Mouse (Mus musculus) heart, adult 11 months (tissue): ENCODE results near the gene Fbxo39.

Experiments used
- DNase-seq: peaks from one replicate; pipeline ENCODE4 v3.0.0; 2022

The Fbxo39 gene

GRCm38 (mm10) chr11:72311355-72312001, 2.8 kb upstream of the Fbxo39 start:
- peak; percentile 77 for DNase-seq

GRCm38 (mm10) chr11:72318026-72318425, 3.8 kb downstream of the Fbxo39 start:
- DNase-seq, result peak; percentile 71

GRCm38 (mm10) chr11:72324431-72324830, 10.2 kb downstream of the Fbxo39 start:
- DNase-seq, result peak; percentile 66

DNA sequence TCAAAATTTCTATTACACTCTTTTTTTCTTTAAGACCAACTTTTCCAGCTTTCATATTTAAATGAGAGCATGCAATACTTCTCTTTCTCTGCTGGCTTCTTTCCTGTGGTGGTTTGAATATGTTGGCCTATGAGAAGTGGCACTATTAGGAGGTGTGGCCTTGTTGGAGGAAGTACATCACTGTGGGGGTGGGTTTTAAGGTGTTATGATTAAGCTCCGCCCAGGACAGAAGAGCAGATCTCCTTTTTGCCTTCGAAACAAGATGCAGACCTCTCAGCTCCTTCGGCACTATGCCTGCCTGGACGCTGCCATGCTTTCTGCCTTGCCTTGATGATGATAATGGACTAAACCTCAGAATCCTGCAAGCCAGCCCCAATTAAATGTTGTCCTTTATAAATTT, 11.5 kb downstream of the Fbxo39 start:
- peak; percentile 70 for DNase-seq

DNA sequence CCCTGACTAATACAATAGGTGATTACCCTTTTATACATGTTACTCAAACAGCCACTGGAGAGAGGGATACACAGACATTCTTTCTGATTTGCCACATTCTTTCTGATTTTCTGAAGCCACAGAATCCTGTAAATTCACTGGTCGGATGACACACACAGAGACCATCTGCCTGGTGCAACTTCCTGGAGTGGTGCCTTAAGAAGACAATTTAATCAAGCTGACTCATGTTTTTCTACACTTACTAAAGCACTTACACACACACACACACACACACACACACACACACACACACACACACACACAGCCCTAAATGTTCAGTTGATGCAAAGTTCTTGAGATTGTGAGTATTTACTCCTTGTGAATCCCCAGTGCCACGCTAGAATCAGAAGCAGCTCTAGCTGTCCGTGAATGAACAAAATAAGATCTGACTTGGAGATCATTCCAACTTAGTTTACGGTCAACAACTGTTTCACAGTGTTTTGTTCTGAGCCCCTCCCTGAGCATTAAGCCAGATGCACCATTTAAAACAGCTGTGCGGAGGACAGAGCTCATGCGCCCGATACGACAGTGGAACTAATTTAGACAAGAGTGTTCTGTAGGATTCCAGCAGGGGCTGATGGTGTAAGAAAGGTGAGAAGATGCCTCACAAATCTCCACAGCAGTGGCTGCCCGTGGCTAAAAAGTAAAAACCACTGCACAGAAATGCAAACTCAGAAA, 18.9 kb downstream of the Fbxo39 start:
- DNase-seq, result peak; percentile 79

GRCm38 (mm10) chr11:72334653-72335052, 20.4 kb downstream of the Fbxo39 start:
- DNase-seq, result peak; percentile 84

- peak; percentile 79 for DNase-seq
Observed at GRCm38 (mm10) chr11:72336726-72337125, 22.5 kb downstream of the Fbxo39 start.

GRCm38 (mm10) chr11:72338437-72338871, 24.2 kb downstream of the Fbxo39 start:
- peak; percentile 62 for DNase-seq

DNA sequence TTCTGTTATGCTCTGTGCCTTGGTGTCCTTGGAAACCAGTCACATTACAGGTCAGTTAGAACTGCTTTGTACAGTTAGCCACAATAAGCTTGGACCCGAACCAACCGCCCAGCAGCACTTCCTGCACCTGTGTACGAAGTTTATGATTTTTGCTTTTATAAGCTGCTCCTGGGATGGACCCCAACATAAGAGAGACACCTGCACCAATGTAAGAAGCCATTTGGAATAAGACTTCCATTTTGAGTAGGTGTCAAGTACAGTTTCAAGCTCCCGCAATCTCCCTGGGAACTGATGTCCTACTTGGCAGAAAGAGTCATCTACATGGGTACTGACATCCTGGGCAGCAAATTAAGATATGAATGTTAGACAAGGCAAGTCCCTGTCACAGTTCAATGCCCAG, 25.5 kb downstream of the Fbxo39 start:
- peak; percentile 52 for DNase-seq

DNA sequence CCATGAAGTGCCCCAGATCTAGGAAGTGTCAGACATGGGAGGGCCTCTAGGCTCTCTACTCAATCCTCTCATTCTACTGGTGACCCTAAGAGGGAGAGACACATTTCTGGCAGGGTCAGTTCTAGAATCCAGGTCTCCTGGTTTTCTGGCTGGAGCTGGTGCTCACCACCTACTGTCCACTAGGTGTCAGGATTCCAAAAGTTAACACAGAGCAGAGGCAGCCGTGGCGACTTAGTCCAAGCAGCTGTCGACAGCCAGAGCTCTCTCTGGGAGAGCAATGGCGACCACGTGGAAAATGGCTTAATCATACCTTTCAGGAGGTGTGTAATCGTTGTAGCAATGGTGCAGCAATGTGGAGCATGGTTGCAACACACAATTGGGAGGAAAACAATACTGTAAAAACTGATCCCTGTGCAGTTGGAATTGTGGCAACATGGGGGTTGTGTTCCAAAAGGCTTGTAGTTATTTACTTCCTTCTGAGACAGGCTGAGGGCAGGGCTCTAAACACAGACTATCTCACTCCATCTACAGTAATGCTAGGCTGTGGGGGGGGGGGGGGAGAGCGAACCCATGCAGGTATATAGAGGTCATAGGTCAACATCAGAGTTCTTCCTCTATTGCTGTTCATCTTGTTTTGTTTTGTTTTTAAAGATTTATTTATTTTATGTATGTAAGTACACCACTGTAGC, 28.4 kb downstream of the Fbxo39 start:
- peak; percentile 94 for DNase-seq

GRCm38 (mm10) chr11:72343238-72343625, 29.0 kb downstream of the Fbxo39 start:
- peak; percentile 82 for DNase-seq

DNA sequence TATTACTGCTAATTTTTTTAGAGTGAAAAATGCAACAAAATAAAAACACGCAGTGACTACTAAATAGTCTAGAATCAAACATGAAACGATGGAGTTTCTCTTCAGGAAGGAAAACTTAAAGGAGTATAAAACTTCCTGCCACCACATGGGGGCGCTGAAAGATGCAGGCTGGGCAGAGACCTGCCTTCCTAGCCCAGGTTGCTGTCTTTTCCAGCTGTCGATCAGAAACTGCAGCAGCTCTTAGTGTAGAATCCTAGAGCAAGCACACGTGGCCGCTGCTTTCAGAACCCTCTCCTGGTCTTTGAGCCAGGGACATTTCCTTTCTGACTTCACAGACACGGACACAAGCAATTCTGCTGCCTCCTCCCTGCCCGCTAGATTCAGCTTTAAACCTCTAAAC, 29.7 kb downstream of the Fbxo39 start:
- peak; percentile 78 for DNase-seq

DNA sequence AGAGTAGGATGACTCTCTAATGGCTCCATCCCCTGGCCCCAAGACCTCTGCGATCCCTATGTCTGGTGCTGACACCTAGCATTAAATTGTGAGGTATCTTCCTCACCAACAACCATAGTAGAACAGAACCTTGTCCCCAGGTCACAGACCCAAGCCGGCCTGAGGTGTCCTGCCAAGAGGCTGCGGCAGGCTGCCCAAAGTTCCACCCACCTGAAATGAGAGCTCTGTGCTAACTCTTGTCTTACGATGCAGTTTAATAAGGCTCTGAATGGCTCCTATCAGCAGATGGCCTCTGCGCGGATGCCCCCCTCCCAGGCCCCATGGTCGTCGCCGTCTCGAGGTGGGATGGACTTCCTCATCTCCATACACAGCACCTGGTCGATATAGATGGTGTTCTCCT, 30.2 kb downstream of the Fbxo39 start:
- DNase-seq, result peak; percentile 88

DNA sequence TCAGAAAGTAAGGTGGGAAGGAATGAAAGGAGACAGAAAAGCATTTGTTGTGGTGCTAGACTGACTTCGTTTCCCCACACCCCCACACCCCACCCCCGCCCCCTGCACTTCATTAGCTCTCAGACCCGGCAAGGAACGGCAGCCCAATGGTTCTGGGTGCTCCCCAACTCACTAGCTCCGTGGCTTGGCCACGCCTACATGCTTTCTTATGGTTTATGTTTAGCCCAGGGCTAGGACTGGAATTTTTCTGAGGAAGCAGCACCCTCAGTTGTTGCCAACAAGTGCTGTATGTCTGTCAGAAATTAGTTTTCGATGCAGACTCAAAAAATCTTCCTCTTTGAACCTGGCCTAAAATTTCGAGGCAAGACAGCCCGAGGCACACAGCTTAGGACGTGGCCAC, 34.3 kb downstream of the Fbxo39 start:
- DNase-seq, result peak; percentile 74

- DNase-seq, result peak; percentile 91
Observed at GRCm38 (mm10) chr11:72349016-72349415, 34.8 kb downstream of the Fbxo39 start.

DNA sequence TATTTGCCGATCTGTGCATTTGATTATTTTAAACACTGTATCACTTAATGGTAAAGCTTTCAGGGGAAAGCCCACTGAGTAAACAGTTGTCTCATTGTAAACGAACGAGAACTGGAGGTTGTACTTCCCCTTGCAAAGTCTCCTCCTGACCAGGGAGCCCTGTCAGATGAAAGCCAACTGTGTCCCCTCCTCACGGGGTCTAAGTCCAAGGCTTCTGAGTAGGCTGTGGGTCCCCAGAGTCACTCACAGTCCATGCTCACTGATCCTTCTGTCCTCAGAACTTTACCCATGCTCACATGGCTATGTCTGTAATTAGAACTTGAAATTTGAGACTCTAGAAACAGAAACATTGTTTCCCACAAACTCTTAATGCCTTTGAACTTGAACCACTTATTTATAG, 35.4 kb downstream of the Fbxo39 start:
- peak; percentile 63 for DNase-seq

DNA sequence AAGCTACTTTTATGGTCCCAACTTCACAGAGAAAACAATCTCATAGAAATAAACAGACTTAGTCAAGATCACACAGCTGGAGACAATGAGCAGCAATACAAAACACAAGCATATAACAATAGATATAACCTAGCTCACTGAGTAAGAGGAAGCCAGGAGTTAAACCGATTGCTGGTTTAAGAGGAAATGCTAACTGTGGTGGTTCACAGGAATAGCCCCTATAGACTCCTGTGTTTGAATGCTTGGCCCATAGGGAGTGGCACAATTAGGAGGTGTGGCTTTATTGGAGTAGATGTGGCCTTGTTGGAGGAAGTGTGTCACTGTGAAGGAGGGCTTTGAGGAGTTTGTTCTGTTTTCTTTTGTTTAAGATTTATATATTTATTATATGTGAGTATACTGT, 38.0 kb downstream of the Fbxo39 start:
- DNase-seq, result no peak

- DNase-seq, result peak; percentile 55
Observed at GRCm38 (mm10) chr11:72353186-72353585, 38.9 kb downstream of the Fbxo39 start.

DNA sequence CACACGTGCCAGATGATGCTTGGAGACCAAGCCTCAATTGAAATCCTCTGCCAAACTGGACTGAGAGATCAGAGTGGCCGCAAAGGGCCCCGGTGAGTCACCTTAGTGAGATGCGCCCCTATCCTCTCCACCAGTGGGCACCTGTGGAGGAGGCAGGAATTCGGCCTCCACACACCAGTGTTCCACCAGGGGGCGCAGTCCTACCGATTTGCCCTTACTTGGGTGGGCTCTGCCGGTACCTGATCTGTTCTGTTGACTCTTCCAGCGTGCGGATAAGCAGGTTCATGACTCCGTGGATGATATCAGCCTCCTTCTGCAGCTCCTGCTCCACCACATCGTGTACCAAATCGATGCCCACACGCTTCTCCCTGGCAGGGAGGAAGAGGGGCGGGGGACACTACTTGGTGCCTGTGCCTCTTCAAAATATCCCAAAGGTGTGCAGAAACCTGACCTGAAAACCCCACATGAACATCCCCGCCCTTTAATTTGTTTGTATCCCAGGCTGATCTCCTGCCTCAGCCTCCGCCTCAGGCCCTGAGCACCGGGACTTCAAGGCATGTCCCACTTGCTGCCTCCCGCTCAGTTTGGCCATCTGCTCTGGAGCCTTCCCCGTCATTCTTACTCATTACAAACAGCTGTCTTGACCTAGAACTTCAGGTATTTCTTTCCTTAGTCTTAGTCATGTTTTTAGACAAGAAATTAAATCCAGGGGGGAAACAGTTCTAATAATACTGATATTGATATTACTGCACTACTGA, 40.9 kb downstream of the Fbxo39 start:
- DNase-seq, result peak; percentile 95

GRCm38 (mm10) chr11:72361385-72362346, 47.4 kb downstream of the Fbxo39 start:
- peak; percentile 91 for DNase-seq

DNA sequence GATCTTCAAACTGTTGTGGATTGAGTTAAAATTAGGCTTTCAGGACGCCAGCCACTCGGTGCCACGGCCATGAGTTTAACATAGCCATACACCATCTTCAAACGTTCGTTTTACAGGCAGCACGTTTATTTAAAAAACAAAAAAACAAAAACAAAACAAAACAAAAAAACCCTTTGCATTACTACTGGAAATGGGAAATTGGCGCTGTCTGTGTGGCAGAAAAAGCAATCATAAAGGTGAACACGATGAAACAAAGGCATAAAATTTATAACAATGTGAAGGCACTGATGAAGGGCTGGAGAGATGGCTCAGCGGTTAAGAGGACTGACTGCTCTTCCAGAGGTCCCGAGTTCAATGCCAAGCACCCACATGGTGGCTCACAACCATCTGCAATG, 48.1 kb downstream of the Fbxo39 start, which contains the start of gene Tekt1:
TSS of gene Tekt1 (minus strand) at position 96 of the 395 bp plus-strand sequence.
- no peak for DNase-seq
